Mouse (Mus musculus): ENCODE data around the gene Ptgds.

Gene Ptgds

GRCm38 (mm10) chr2:25469969-25470368 is at the start of gene Ptgds:
Ptgds (minus strand) TSS chr2:25470046.
- no peak for DNase-seq

GRCm38 (mm10) chr2:25509912-25510311 is 40.1 kb upstream of the Ptgds start:
- no peak for DNase-seq

- peak in 1 of 2 experiments; percentile 40 for DNase-seq
These were observed 37.1 kb upstream of the Ptgds start for GRCm38 (mm10) chr2:25506964-25507363.

GRCm38 (mm10) chr2:25505860-25506259 is 36.0 kb upstream of the Ptgds start:
- no peak for DNase-seq

GRCm38 (mm10) chr2:25505000-25505399 is 35.2 kb upstream of the Ptgds start:
- DNase-seq, result peak in 1 of 2 experiments; percentile 53

- no peak for DNase-seq
These were observed 34.7 kb upstream of the Ptgds start for GRCm38 (mm10) chr2:25504538-25504937.

- no peak for DNase-seq
These were observed 32.9 kb upstream of the Ptgds start for GRCm38 (mm10) chr2:25502726-25503125.

- DNase-seq, result peak; percentile 54 to 60
These were observed 32.0 kb upstream of the Ptgds start, which contains the start of gene C8g for GRCm38 (mm10) chr2:25501593-25502486. C8g (minus strand) TSS chr2:25501719.

- DNase-seq, result peak; percentile 88 to 92
These were observed 30.9 kb upstream of the Ptgds start, which contains the start of gene Fbxw5 for GRCm38 (mm10) chr2:25500576-25501405. Fbxw5 (plus strand) TSS chr2:25500750.

- no peak for DNase-seq
These were observed 30.3 kb upstream of the Ptgds start for GRCm38 (mm10) chr2:25500071-25500575.

- peak in 1 of 2 experiments; percentile 13 for DNase-seq
These were observed 29.0 kb upstream of the Ptgds start for GRCm38 (mm10) chr2:25498622-25499478.

- peak in 1 of 2 experiments; percentile 37 for DNase-seq
These were observed 28.2 kb upstream of the Ptgds start for GRCm38 (mm10) chr2:25497846-25498575.

GRCm38 (mm10) chr2:25496462-25496861 is 26.6 kb upstream of the Ptgds start:
- DNase-seq, result peak; percentile 50 to 68

GRCm38 (mm10) chr2:25493476-25493961 is 23.7 kb upstream of the Ptgds start, which contains the start of gene Lcn12:
Lcn12 (minus strand) TSS chr2:25493911.
- DNase-seq, result peak; percentile 70 to 72

GRCm38 (mm10) chr2:25492988-25493387 is 23.1 kb upstream of the Ptgds start:
- no peak for DNase-seq

GRCm38 (mm10) chr2:25488671-25489068 is 18.8 kb upstream of the Ptgds start:
- DNase-seq, result no peak

GRCm38 (mm10) chr2:25487965-25488670 is 18.3 kb upstream of the Ptgds start:
- DNase-seq, result no peak

- peak; percentile 95 for DNase-seq
These were observed 15.2 kb upstream of the Ptgds start for GRCm38 (mm10) chr2:25484901-25485647.

GRCm38 (mm10) chr2:25482969-25483368 is 13.1 kb upstream of the Ptgds start:
- peak; percentile 68 to 74 for DNase-seq

GRCm38 (mm10) chr2:25480541-25480940 is 10.7 kb upstream of the Ptgds start:
- no peak for DNase-seq
